Mouse (Mus musculus) limb, embryonic 14.5 days (tissue): ENCODE measurements around the gene Eps8l2. TPM values are rescaled to one million over a fixed set of nuclear protein-coding genes. Genes with fewer than 3 reads are reported as not detected.
A peak's percentile ranks its signal among the peaks of the same experiment; 100 is the strongest.

Experiments
- ATAC-seq: fragments of 200-750 bp; cut with Nextera tagmentation; 2 replicates; pipeline ENCODE4 v1.8.0; 2017; ENCODE audit warnings: low read depth, moderate number of reproducible peaks, moderate TSS enrichment; ENCODE audit not compliant: low FRiP score
- DNase-seq: peaks from one replicate; pipeline ENCODE4 v3.0.0-alpha.2; 2015; ENCODE audit warnings: low spot score
- H3K27ac ChIP-seq: fragments of 300-500 bp; sonication (generic); replicated peaks from 2 replicates; pipeline ENCODE4 v1.5.1; 2014; ENCODE audit warnings: low read depth, mild to moderate bottlenecking, low read length, moderate library complexity, mixed read lengths
- H3K27me3 ChIP-seq: fragments of 300-500 bp; sonication (generic); 2 replicates; pipeline ENCODE4 v1.6.1; 2014; ENCODE audit warnings: low read length, mixed read lengths; ENCODE audit not compliant: control insufficient read depth, insufficient read depth
- H3K36me3 ChIP-seq: fragments of 300-500 bp; sonication (generic); 2 replicates; pipeline ENCODE4 v1.6.1; 2014; ENCODE audit warnings: mild to moderate bottlenecking, low read length, moderate library complexity, mixed read lengths; ENCODE audit not compliant: control insufficient read depth, insufficient read depth
- H3K4me1 ChIP-seq: fragments of 300-500 bp; sonication (generic); 2 replicates; pipeline ENCODE4 v1.6.1; 2014; ENCODE audit warnings: antibody characterized with exemption, low read length, mixed read lengths; ENCODE audit not compliant: control insufficient read depth, insufficient read depth
- H3K4me2 ChIP-seq: fragments of 300-500 bp; sonication (generic); replicated peaks from 2 replicates; pipeline ENCODE4 v1.6.1; 2014; ENCODE audit warnings: low read depth, mild to moderate bottlenecking, low read length, moderate library complexity; ENCODE audit not compliant: severe bottlenecking
- H3K4me3 ChIP-seq: fragments of 300-500 bp; sonication (generic); replicated peaks from 2 replicates; pipeline ENCODE4 v1.5.1; 2014; ENCODE audit warnings: low read length
- H3K9ac ChIP-seq: fragments of 300-500 bp; sonication (generic); 2 replicates; pipeline ENCODE4 v1.6.1; 2014; ENCODE audit warnings: mild to moderate bottlenecking, low read depth, low read length, moderate library complexity; ENCODE audit not compliant: severe bottlenecking
- H3K9me3 ChIP-seq: fragments of 300-500 bp; sonication (generic); 2 replicates; pipeline ENCODE4 v1.6.1; 2016; ENCODE audit warnings: low read length; ENCODE audit not compliant: control insufficient read depth
- POLR2A ChIP-seq: fragments of 200-500 bp; IDR thresholded peaks from 2 replicates; pipeline ENCODE4 v1.8.0; 2012; ENCODE audit warnings: inconsistent platforms, mild to moderate bottlenecking, moderate library complexity, borderline replicate concordance; ENCODE audit not compliant: insufficient read depth, insufficient read length; ENCODE audit errors: extremely low read depth
- WGBS: fragments of 180-500 bp; shearing (Covaris S2); extraction: QIAGEN DNeasy Blood & Tissue Kit; methylation state at CpG from one replicate; pipeline ENCODE4 v1.1.7; 2014; 5-methylcytosine and 5-hydroxymethylcytosine counted together
- polyA plus RNA-seq, 2 experiments: library from polyadenylated mRNA; depleted of rRNA in 1 of 2; stranded (reverse) in 1 of 2; unstranded in 1 of 2; fragments of >200 nt; fragmentation: Nextera tagmentation in 1 of 2; extraction: Ambion mirVana in 1 of 2; gene quantifications; 2 replicates each; pipeline versions ENCODE4 v1.2.1 to v1.2.3; 2012 to 2014

Gene Eps8l2
- polyA plus RNA-seq, 2 experiments: 19.0 to 22.4 TPM

- DNase-seq: no peak
- no peak overlapping the region for H3K27ac ChIP-seq
- H3K4me2 ChIP-seq: no peak overlapping the region
- TF ChIP-seq POLR2A: no peak
- no peaks in the 10 kb centered on the region for H3K9me3 ChIP-seq
- no peak for ATAC-seq
- H3K9ac ChIP-seq: no peak overlapping the region
- no peaks in the 10 kb centered on the region for H3K27me3 ChIP-seq
- H3K4me3 ChIP-seq: no peak overlapping the region
- H3K4me1 ChIP-seq: peaks cover 12% of the 10 kb centered on the region; the same call in 1 of the 2 replicates
- H3K36me3 ChIP-seq: peaks cover 24% of the 10 kb centered on the region
- whole genome bisulfite sequencing: 70% methylated on average over 2 of the region's 2 CpGs
These were observed 3.6 kb upstream of the Eps8l2 start for GRCm38 (mm10) chr7:141335044-141335579.

GRCm38 (mm10) chr7:141335682-141336081 lies 3.0 kb upstream of the Eps8l2 start:
- Histone ChIP-seq H3K36me3 (peaks cover 24% of the 10 kb centered on the region), H3K4me3 (no peak overlapping the region), H3K4me2 (no peak overlapping the region), H3K27me3 (no peaks in the 10 kb centered on the region), H3K9ac (no peak overlapping the region), H3K9me3 (no peaks in the 10 kb centered on the region), H3K4me1 (peaks cover 12% of the 10 kb centered on the region; the same call in 1 of the 2 replicates), H3K27ac (no peak overlapping the region)
- no peak for DNase-seq
- no peak for TF ChIP-seq POLR2A
- no peak for ATAC-seq
- WGBS: 87% methylated on average over 4 of the region's 4 CpGs

GRCm38 (mm10) chr7:141336296-141336695 lies 2.4 kb upstream of the Eps8l2 start:
- no peak overlapping the region for H3K4me3 ChIP-seq
- no peaks in the 10 kb centered on the region for H3K27me3 ChIP-seq
- no peak overlapping the region for H3K9ac ChIP-seq
- H3K36me3 ChIP-seq: peaks cover 24% of the 10 kb centered on the region
- WGBS: 81% methylated on average over 3 of the region's 3 CpGs
- no peak for TF ChIP-seq POLR2A
- no peaks in the 10 kb centered on the region for H3K9me3 ChIP-seq
- peaks cover 12% of the 10 kb centered on the region; the same call in 1 of the 2 replicates for H3K4me1 ChIP-seq
- H3K27ac ChIP-seq: no peak overlapping the region
- no peak overlapping the region for H3K4me2 ChIP-seq
- ATAC-seq: no peak
- no peak for DNase-seq

GRCm38 (mm10) chr7:141337716-141338416 lies 814 bp upstream of the Eps8l2 start:
- no peak overlapping the region for H3K4me2 ChIP-seq

GRCm38 (mm10) chr7:141339215-141339920 lies 688 bp downstream of the Eps8l2 start:
- Histone ChIP-seq H3K27ac (no peak overlapping the region), H3K4me3 (peak overlapping the region; percentile 28), H3K36me3 (peaks cover 9% of the 10 kb centered on the region), H3K9me3 (no peaks in the 10 kb centered on the region), H3K4me1 (peaks cover 12% of the 10 kb centered on the region; the same call in 1 of the 2 replicates), H3K4me2 (peak overlapping the region; percentile 50), H3K27me3 (no peaks in the 10 kb centered on the region), H3K9ac (peak overlapping the region; percentile 47)
- ATAC-seq: no peak
- TF ChIP-seq POLR2A: no peak
- no peak for DNase-seq
- 34% methylated on average over 19 of the region's 20 CpGs for WGBS

More at GRCm38 (mm10) chr7:141337716-141338416, 814 bp upstream of the Eps8l2 start:
- Histone ChIP-seq H3K9ac (no peak overlapping the region), H3K36me3 (peaks cover 22% of the 10 kb centered on the region), H3K4me3 (no peak overlapping the region), H3K27me3 (no peaks in the 10 kb centered on the region), H3K9me3 (no peaks in the 10 kb centered on the region), H3K4me1 (peaks cover 12% of the 10 kb centered on the region; the same call in 1 of the 2 replicates), H3K27ac (no peak overlapping the region)
- TF ChIP-seq POLR2A: no peak
- no peak for DNase-seq
- 75% methylated on average over 3 of the region's 3 CpGs for WGBS
- no peak for ATAC-seq
